Mouse (Mus musculus): ENCODE data around the gene Rtp2. TPM values are rescaled to one million over a fixed set of nuclear protein-coding genes. Genes with fewer than 3 reads are reported as not detected.
"Not testable (repeated sequence)": the region's sequence is repeated elsewhere in the genome, so short reads cannot be mapped to it uniquely, and the experiment has no call there.

Gene Rtp2
- total RNA-seq, 1 experiment from 2014 or later, result not detected

- no peak for DNase-seq
Measured at GRCm38 (mm10) chr16:23952101-23952727, 20.0 kb upstream of the Rtp2 start.

GRCm38 (mm10) chr16:23947654-23948053, 15.5 kb upstream of the Rtp2 start:
- peak; percentile 26 for DNase-seq

GRCm38 (mm10) chr16:23944801-23945200, 12.6 kb upstream of the Rtp2 start:
- DNase-seq, result no peak

GRCm38 (mm10) chr16:23934397-23934796, 2.2 kb upstream of the Rtp2 start:
- no peak for DNase-seq

- DNase-seq, result no peak
Measured at GRCm38 (mm10) chr16:23931275-23931674, 919 bp downstream of the Rtp2 start.

GRCm38 (mm10) chr16:23930426-23931073, 1.6 kb downstream of the Rtp2 start:
- no peak for DNase-seq

- DNase-seq, result no peak
Measured at GRCm38 (mm10) chr16:23927301-23928114, 4.7 kb downstream of the Rtp2 start.

- DNase-seq, result no peak
Measured at GRCm38 (mm10) chr16:23922906-23923305, 9.3 kb downstream of the Rtp2 start.

- no peak for DNase-seq
Measured at GRCm38 (mm10) chr16:23921697-23922096, 10.5 kb downstream of the Rtp2 start.

GRCm38 (mm10) chr16:23919418-23919817, 12.8 kb downstream of the Rtp2 start:
- no peak for DNase-seq

GRCm38 (mm10) chr16:23913401-23913800, 18.8 kb downstream of the Rtp2 start:
- no peak for DNase-seq

GRCm38 (mm10) chr16:23912741-23913140, 19.5 kb downstream of the Rtp2 start:
- no peak for DNase-seq

- DNase-seq, result not testable (repeated sequence)
Measured at GRCm38 (mm10) chr16:23909015-23909354, 23.2 kb downstream of the Rtp2 start.

- DNase-seq, result not testable (repeated sequence)
Measured at GRCm38 (mm10) chr16:23908076-23909014, 23.8 kb downstream of the Rtp2 start.

GRCm38 (mm10) chr16:23906586-23906985, 25.6 kb downstream of the Rtp2 start:
- not testable (repeated sequence) for DNase-seq

- no peak for DNase-seq
Measured at GRCm38 (mm10) chr16:23901411-23901810, 30.8 kb downstream of the Rtp2 start.

GRCm38 (mm10) chr16:23900061-23900460, 32.1 kb downstream of the Rtp2 start:
- no peak for DNase-seq

GRCm38 (mm10) chr16:23898840-23899239, 33.4 kb downstream of the Rtp2 start:
- DNase-seq, result peak; percentile 81

- peak; percentile 70 for DNase-seq
Measured at GRCm38 (mm10) chr16:23897984-23898586, 34.1 kb downstream of the Rtp2 start.

- peak; percentile 16 for DNase-seq
Measured at GRCm38 (mm10) chr16:23897486-23897885, 34.7 kb downstream of the Rtp2 start.

- no peak for DNase-seq
Measured at GRCm38 (mm10) chr16:23895135-23895534, 37.1 kb downstream of the Rtp2 start.

- DNase-seq, result no peak
Measured at GRCm38 (mm10) chr16:23890636-23891035, 41.6 kb downstream of the Rtp2 start, which contains the start of gene Sst. Gene Sst, minus strand, starts transcription at chr16:23890958.
